Mouse (Mus musculus): ENCODE data around the gene Dexi. TPM values are rescaled to one million over a fixed set of nuclear protein-coding genes. Genes with fewer than 3 reads are reported as not detected.

The Dexi gene
- polyA plus RNA-seq, 1 experiment from 2014 or later, result 3.5 TPM

Other genes with a start within 250 kb of the Dexi start
- 4.4 and 5.5 TPM in 2 replicates for gene Emp2, start 229.1 kb downstream of the Dexi start, polyA plus RNA-seq (2015; fragmentation: Nextera tagmentation; extraction: Ambion mirVana)
- 0.08 and 0.15 TPM in 2 replicates for gene Tekt5, start 147.6 kb downstream of the Dexi start, polyA plus RNA-seq (2015; fragmentation: Nextera tagmentation; extraction: Ambion mirVana)
- 41.0 and 44.8 TPM in 2 replicates for gene Nubp1, start 131.1 kb downstream of the Dexi start, polyA plus RNA-seq (2015; fragmentation: Nextera tagmentation; extraction: Ambion mirVana)
- gene Tvp23a, start 95.7 kb downstream of the Dexi start, polyA plus RNA-seq (2015; fragmentation: Nextera tagmentation; extraction: Ambion mirVana), result 0.81 and 0.92 TPM in 2 replicates
- 0.02 and 0.05 TPM in 2 replicates for gene Ciita, start 63.0 kb downstream of the Dexi start, polyA plus RNA-seq (2015; fragmentation: Nextera tagmentation; extraction: Ambion mirVana)
- gene Clec16a, start 2.3 kb upstream of the Dexi start, polyA plus RNA-seq (2015; fragmentation: Nextera tagmentation; extraction: Ambion mirVana), result 12.8 and 14.1 TPM in 2 replicates
- gene Socs1, start 242.5 kb upstream of the Dexi start, polyA plus RNA-seq (2015; fragmentation: Nextera tagmentation; extraction: Ambion mirVana), result 1.2 and 1.3 TPM in 2 replicates
- not detected in 2 replicates for gene Tnp2, start 245.6 kb upstream of the Dexi start, polyA plus RNA-seq (2015; fragmentation: Nextera tagmentation; extraction: Ambion mirVana)
- gene Prm3, start 247.9 kb upstream of the Dexi start, polyA plus RNA-seq (2015; fragmentation: Nextera tagmentation; extraction: Ambion mirVana), result not detected in 2 replicates